Mouse (Mus musculus): ENCODE measurements around the gene Emg1. TPM values are rescaled to one million over a fixed set of nuclear protein-coding genes. Genes with fewer than 3 reads are reported as not detected.
A peak's percentile ranks its signal among the peaks of the same experiment; 100 is the strongest.

Emg1 gene
- polyA plus RNA-seq, 1 experiment from 2014 or later = 202 TPM

- no peak overlapping the region for H3K9ac ChIP-seq (ENCODE audit: low read length)
These were observed 31.0 kb upstream of the Emg1 start for GRCm38 (mm10) chr6:124742839-124743514.

DNA sequence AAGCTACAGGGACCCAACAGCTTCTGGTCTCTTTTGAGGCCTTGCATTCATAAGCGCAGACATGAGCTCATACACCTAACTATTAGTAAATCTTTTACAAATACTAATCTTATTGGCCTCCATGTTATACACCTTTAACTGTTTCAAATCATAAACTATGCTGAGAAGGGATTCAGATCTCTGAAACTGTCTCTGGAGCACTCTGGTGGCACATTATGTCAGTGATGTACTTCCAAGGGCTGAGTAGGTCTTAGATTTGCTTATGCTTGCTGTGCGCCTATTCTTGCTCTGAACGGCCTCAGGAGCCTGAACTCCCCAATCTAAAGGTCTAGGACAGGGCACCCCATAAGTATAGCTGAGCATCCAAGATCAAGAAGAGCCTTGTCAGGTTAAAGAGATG, 29.9 kb upstream of the Emg1 start:
- no peak for DNase-seq (ENCODE audit: low spot score)
- 78% methylated on average over 3 of the region's 3 CpGs for WGBS
- H3K9ac ChIP-seq (ENCODE audit: low read length) = peak overlapping the region; percentile 89; the same call in 1 of the 2 replicates

More at GRCm38 (mm10) chr6:124742839-124743514, 31.0 kb upstream of the Emg1 start:
- H3K4me1 ChIP-seq (ENCODE audit: control insufficient read depth, insufficient read depth, low read length) = peaks cover 19% of the 10 kb centered on the region
- no peaks in the 10 kb centered on the region for H3K27me3 ChIP-seq (ENCODE audit: control insufficient read depth, insufficient read depth, low read length)
- ATAC-seq (ENCODE audit: insufficient read depth, low FRiP score, low TSS enrichment) = no peak
- peaks cover 10% of the 10 kb centered on the region for H3K36me3 ChIP-seq (ENCODE audit: control insufficient read depth, insufficient read depth, low read length)
- H3K27ac ChIP-seq (ENCODE audit: low read depth, low read length) = no peak overlapping the region
- no peak for DNase-seq (ENCODE audit: low spot score)
- no peaks in the 10 kb centered on the region for H3K9me3 ChIP-seq (ENCODE audit: control insufficient read depth, low read length)
- H3K4me3 ChIP-seq (ENCODE audit: low read depth, low read length) = no peak overlapping the region
- 89% methylated on average over 15 of the region's 15 CpGs for WGBS
- H3K4me2 ChIP-seq (ENCODE audit: low read depth) = no peak overlapping the region

DNA sequence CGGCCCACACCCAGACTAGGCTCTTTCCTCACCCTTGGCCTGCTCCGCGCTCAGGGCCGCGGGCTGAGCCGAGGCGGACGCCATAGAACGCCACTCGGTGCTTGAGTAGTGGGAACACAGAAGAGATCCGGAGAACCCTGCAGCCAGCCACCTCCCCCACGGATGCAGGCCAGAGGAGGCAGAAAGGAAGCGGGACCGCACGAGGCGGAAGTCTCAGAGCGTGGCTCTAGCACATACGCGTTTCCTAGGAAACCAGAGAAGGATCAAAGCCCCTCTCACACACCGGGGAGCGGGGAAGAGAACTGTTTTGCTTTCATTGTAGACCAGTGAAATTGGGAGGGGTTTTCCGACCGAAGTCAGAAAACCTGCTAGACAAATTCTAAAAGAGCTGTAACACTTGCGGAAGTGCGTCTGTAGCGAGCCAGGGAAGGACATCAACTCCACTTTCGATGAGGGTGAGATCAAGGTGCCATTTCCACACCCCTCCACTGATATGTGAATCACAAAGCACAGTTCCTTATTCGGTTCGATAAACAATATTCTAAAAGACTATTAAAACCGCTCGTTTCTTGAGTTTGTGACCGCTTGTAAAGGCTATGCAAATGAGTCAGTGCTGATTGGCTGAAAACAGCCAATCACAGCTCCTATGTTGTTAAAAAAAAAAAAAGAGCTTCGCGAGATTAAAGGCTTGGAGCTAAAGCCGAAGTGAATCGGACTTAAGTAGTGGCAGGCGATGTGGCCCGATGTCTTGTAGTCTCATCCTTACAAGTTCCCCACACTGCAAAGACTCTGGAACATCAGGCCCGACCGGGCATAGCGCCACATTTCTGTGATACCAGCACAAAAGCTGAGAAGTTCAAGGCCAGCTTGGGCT, 29.1 kb upstream of the Emg1 start, which contains the start of gene Grcc10:
TSS of gene Grcc10 (minus strand) at position 487 of the 874 bp plus-strand sequence.
- Histone ChIP-seq H3K4me2 (ENCODE audit: low read depth) (peak within 1 kb of the TSS; percentile 77), H3K36me3 (ENCODE audit: control insufficient read depth, insufficient read depth, low read length) (0 out of 2 replicates have a peak, but pooled peaks cover 4% of the 10 kb centered on the region), H3K4me1 (ENCODE audit: control insufficient read depth, insufficient read depth, low read length) (peaks cover 11% of the 10 kb centered on the region), H3K4me3 (ENCODE audit: low read depth, low read length) (peak within 1 kb of the TSS; percentile 58), H3K27me3 (ENCODE audit: control insufficient read depth, insufficient read depth, low read length) (no peaks in the 10 kb centered on the region), H3K9me3 (ENCODE audit: control insufficient read depth, low read length) (no peaks in the 10 kb centered on the region), H3K9ac (ENCODE audit: low read length) (peak within 1 kb of the TSS; percentile 89), H3K27ac (ENCODE audit: low read depth, low read length) (peak within 1 kb of the TSS; percentile 99)
- WGBS = under 1% methylated on average over 40 of the region's 41 CpGs
- ATAC-seq (ENCODE audit: insufficient read depth, low FRiP score, low TSS enrichment) (peak; percentile 79), DNase-seq (ENCODE audit: low spot score) (peak; percentile 90)

More for the DNA sequence above, 29.9 kb upstream of the Emg1 start:
- ATAC-seq (ENCODE audit: insufficient read depth, low FRiP score, low TSS enrichment) = no peak
- Histone ChIP-seq H3K4me2 (ENCODE audit: low read depth) (peak overlapping the region; percentile 77), H3K36me3 (ENCODE audit: control insufficient read depth, insufficient read depth, low read length) (peaks cover 4% of the 10 kb centered on the region; the same call in 1 of the 2 replicates), H3K27me3 (ENCODE audit: control insufficient read depth, insufficient read depth, low read length) (no peaks in the 10 kb centered on the region), H3K4me1 (ENCODE audit: control insufficient read depth, insufficient read depth, low read length) (peaks cover 19% of the 10 kb centered on the region), H3K4me3 (ENCODE audit: low read depth, low read length) (peak overlapping the region; percentile 58; the same call in 1 of the 2 replicates), H3K9me3 (ENCODE audit: control insufficient read depth, low read length) (no peaks in the 10 kb centered on the region), H3K27ac (ENCODE audit: low read depth, low read length) (peak overlapping the region; percentile 99)

DNA sequence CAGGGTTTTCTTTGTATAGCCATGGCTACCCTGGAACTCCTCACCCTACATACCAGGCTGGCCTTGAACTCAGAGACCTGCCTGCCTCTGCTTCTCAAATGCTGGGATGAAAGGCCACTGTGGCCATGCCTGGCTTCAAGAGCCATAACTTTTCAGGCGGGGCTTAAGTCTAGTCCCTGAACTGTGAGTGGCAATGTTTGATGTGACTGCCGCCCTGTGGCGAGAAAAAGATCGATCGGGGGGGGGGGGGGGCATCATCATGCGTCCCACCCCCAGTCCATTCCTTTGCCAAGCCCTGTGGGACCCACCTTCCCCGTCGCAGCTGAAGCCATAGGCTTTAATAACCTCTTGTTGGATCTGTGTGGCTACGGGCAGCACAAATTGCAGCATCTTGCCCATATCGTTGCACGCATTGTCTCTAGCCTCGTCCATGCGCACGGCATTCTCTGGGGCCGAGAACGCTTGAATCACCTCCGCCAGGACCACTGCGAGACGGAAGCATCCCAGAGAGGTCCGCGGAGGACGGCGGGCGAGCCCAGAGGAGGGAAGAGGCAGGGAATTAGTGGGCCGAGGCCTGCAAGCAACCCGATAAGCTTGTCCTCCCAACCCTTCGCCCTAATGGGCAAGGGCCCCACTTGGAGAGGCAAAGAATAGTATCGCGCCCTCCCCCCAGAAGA, 28.4 kb upstream of the Emg1 start:
- Histone ChIP-seq H3K36me3 (ENCODE audit: control insufficient read depth, insufficient read depth, low read length) (0 out of 2 replicates have a peak, but pooled peaks cover 4% of the 10 kb centered on the region), H3K9me3 (ENCODE audit: control insufficient read depth, low read length) (no peaks in the 10 kb centered on the region), H3K4me1 (ENCODE audit: control insufficient read depth, insufficient read depth, low read length) (peaks cover 9% of the 10 kb centered on the region; the same call in 1 of the 2 replicates), H3K4me2 (ENCODE audit: low read depth) (peak overlapping the region; percentile 77), H3K4me3 (ENCODE audit: low read depth, low read length) (peak overlapping the region; percentile 58), H3K27me3 (ENCODE audit: control insufficient read depth, insufficient read depth, low read length) (no peaks in the 10 kb centered on the region), H3K9ac (ENCODE audit: low read length) (peak overlapping the region; percentile 89), H3K27ac (ENCODE audit: low read depth, low read length) (peak overlapping the region; percentile 99)
- under 1% methylated on average over 29 of the region's 29 CpGs for WGBS
- ATAC-seq (ENCODE audit: insufficient read depth, low FRiP score, low TSS enrichment) (peak; percentile 1; the same call in 1 of the 2 replicates), DNase-seq (ENCODE audit: low spot score) (peak; percentile 74)

DNA sequence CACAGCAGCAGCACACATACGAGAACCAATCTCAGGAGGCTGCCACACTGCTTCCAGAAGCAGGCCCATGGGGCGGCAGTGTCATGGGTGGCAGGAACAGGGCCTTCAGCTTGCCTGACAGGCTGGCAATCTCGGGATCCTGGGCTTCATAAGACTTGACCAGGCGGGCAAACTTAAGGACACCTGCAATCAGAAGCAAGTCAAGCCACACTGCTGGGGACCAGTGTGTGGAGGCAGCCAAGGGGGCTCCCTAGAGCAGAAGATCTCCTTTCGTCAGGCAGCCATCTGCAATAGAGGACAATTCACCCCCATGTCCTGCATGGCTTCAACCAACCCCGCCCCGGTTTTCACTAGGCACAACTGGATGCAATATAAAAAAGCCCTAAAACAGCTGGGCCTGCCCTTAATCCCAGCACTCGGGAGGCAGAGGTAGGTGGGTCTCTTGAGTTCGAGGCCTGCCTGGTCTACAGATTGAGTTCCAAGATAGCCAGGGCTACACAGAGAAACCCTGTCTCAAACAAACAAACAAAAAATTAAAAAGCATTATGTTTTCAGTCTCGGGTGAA, 27.3 kb upstream of the Emg1 start:
- DNase-seq (ENCODE audit: low spot score) = no peak
- Histone ChIP-seq H3K4me2 (ENCODE audit: low read depth) (no peak overlapping the region), H3K27me3 (ENCODE audit: control insufficient read depth, insufficient read depth, low read length) (no peaks in the 10 kb centered on the region), H3K9ac (ENCODE audit: low read length) (no peak overlapping the region), H3K4me1 (ENCODE audit: control insufficient read depth, insufficient read depth, low read length) (peaks cover 9% of the 10 kb centered on the region; the same call in 1 of the 2 replicates), H3K9me3 (ENCODE audit: control insufficient read depth, low read length) (no peaks in the 10 kb centered on the region), H3K4me3 (ENCODE audit: low read depth, low read length) (no peak overlapping the region), H3K27ac (ENCODE audit: low read depth, low read length) (no peak overlapping the region), H3K36me3 (ENCODE audit: control insufficient read depth, insufficient read depth, low read length) (0 out of 2 replicates have a peak, but pooled peaks cover 4% of the 10 kb centered on the region)
- WGBS = 79% methylated on average over 10 of the region's 10 CpGs
- no peak for ATAC-seq (ENCODE audit: insufficient read depth, low FRiP score, low TSS enrichment)

GRCm38 (mm10) chr6:124738511-124739023, 26.6 kb upstream of the Emg1 start, which contains the start of gene Ptpn6:
TSS of gene Ptpn6 (minus strand) at chr6:124738714.
- Histone ChIP-seq H3K27ac (ENCODE audit: low read depth, low read length) (no peak within 1 kb of the TSS), H3K4me3 (ENCODE audit: low read depth, low read length) (no peak within 1 kb of the TSS), H3K4me2 (ENCODE audit: low read depth) (no peak within 1 kb of the TSS)

GRCm38 (mm10) chr6:124737040-124737439, 25.1 kb upstream of the Emg1 start:
- no peak overlapping the region for H3K27ac ChIP-seq (ENCODE audit: low read depth, low read length)
- WGBS = 94% methylated on average over 11 of the region's 11 CpGs
- H3K36me3 ChIP-seq (ENCODE audit: control insufficient read depth, insufficient read depth, low read length) = no peaks in the 10 kb centered on the region
- H3K4me3 ChIP-seq (ENCODE audit: low read depth, low read length) = no peak overlapping the region
- no peak overlapping the region for H3K9ac ChIP-seq (ENCODE audit: low read length)
- H3K4me1 ChIP-seq (ENCODE audit: control insufficient read depth, insufficient read depth, low read length) = peaks cover 9% of the 10 kb centered on the region; the same call in 1 of the 2 replicates
- no peak overlapping the region for H3K4me2 ChIP-seq (ENCODE audit: low read depth)
- no peaks in the 10 kb centered on the region for H3K27me3 ChIP-seq (ENCODE audit: control insufficient read depth, insufficient read depth, low read length)
- DNase-seq (ENCODE audit: low spot score) (no peak), ATAC-seq (ENCODE audit: insufficient read depth, low FRiP score, low TSS enrichment) (no peak)
- no peaks in the 10 kb centered on the region for H3K9me3 ChIP-seq (ENCODE audit: control insufficient read depth, low read length)

More at GRCm38 (mm10) chr6:124738511-124739023, 26.6 kb upstream of the Emg1 start, which contains the start of gene Ptpn6:
- WGBS = 32% methylated on average over 15 of the region's 15 CpGs
- 0 out of 2 replicates have a peak, but pooled peaks cover 4% of the 10 kb centered on the region for H3K36me3 ChIP-seq (ENCODE audit: control insufficient read depth, insufficient read depth, low read length)
- no peaks in the 10 kb centered on the region for H3K9me3 ChIP-seq (ENCODE audit: control insufficient read depth, low read length)
- ATAC-seq (ENCODE audit: insufficient read depth, low FRiP score, low TSS enrichment) (no peak), DNase-seq (ENCODE audit: low spot score) (peak; percentile 50)
- H3K9ac ChIP-seq (ENCODE audit: low read length) = no peak within 1 kb of the TSS
- no peaks in the 10 kb centered on the region for H3K27me3 ChIP-seq (ENCODE audit: control insufficient read depth, insufficient read depth, low read length)
- peaks cover 9% of the 10 kb centered on the region; the same call in 1 of the 2 replicates for H3K4me1 ChIP-seq (ENCODE audit: control insufficient read depth, insufficient read depth, low read length)

Data from neural tube, embryonic 11.5 days (tissue).